In genomic region chr13:54304251-54304650, GRCm38 (mm10) we compare ENCODE assay signal across 9 mouse cellular contexts.
DNase-seq lines count a peak whose midpoint lies in the region; ATAC-seq and TF ChIP-seq lines count a peak whose summit lies in the region.
"Had no signal": no experiment of that assay in that cellular context is flagged by ENCODE, and none has a peak within 500 bp of the region (broad histone marks: within the 10 kb centered on the region; RNA-seq: fewer than 3 reads in every experiment).

No protein-coding gene starts in this region.

- peak overlapping the region; percentile 88 for H3K4me3 ChIP-seq in gastrocnemius, adult 2 months
- H3K4me3 ChIP-seq in forebrain, embryonic 15.5 days = no peak overlapping the region
- H3K4me3 ChIP-seq in midbrain, embryonic 11.5 days (ENCODE audit: low read depth, low read length) = no peak overlapping the region

- peaks cover 47% of the 10 kb centered on the region for H3K4me1 ChIP-seq in forebrain, embryonic 15.5 days
- peaks cover 18% of the 10 kb centered on the region for H3K4me1 ChIP-seq in midbrain, embryonic 11.5 days (ENCODE audit: control insufficient read depth, insufficient read depth, low read length)

- no peak overlapping the region for H3K9ac ChIP-seq in forebrain, embryonic 15.5 days (replicated peaks)
- peak overlapping the region; percentile 98; the same call in 1 of the 2 replicates for H3K9ac ChIP-seq in midbrain, embryonic 11.5 days (ENCODE audit: low read length)

- no peak for ATAC-seq in forebrain, embryonic 15.5 days (replicated peaks)
- no peak for ATAC-seq in midbrain, embryonic 11.5 days (ENCODE audit: low FRiP score)
- no peak for ATAC-seq in erythroblast, adult 5-6 weeks (replicated peaks; ENCODE audit: low FRiP score, poor library complexity, severe bottlenecking)

- intact Hi-C loops in gastrocnemius, adult 2 months (cut with DNase I) = no loop called here
- intact Hi-C loops in gastrocnemius, postnatal 36 days (cut with DNase I) = no loop called here

- no peaks in the 10 kb centered on the region for H3K9me3 ChIP-seq in forebrain, embryonic 15.5 days
- no peaks in the 10 kb centered on the region for H3K9me3 ChIP-seq in midbrain, embryonic 11.5 days (ENCODE audit: control insufficient read depth, low read length)

- WGBS in forebrain, embryonic 15.5 days = 48% methylated on average over 5 of the region's 5 CpGs
- WGBS in midbrain, embryonic 11.5 days = 73% methylated on average over 5 of the region's 5 CpGs

- H3K4me2 ChIP-seq in forebrain, embryonic 15.5 days (replicated peaks) = peak overlapping the region; percentile 90; the same call in 1 of the 2 replicates
- H3K4me2 ChIP-seq in midbrain, embryonic 11.5 days = no peak overlapping the region; the same call in 1 of the 2 replicates

- no peak for DNase-seq in gastrocnemius, adult 2 months
- DNase-seq in gastrocnemius, postnatal 36 days = no peak
- DNase-seq in 3T3-L1 (ENCODE audit: low read depth, low spot score) = peak; percentile 31
- no peak for DNase-seq in midbrain, embryonic 11.5 days (ENCODE audit: low spot score, missing footprints)
- DNase-seq in urinary bladder, postnatal 10 days (ENCODE audit: low spot score) = no peak
- no peak for DNase-seq in kidney, postnatal 36 days

- no peaks in the 10 kb centered on the region for H3K27me3 ChIP-seq in forebrain, embryonic 15.5 days
- no peaks in the 10 kb centered on the region; the same call in 1 of the 2 replicates for H3K27me3 ChIP-seq in midbrain, embryonic 11.5 days (ENCODE audit: control insufficient read depth, insufficient read depth, low read length)

- TF ChIP-seq CTCF in gastrocnemius, adult 2 months (IDR thresholded peaks at IDR 0.05) = no peak

- no peaks in the 10 kb centered on the region for H3K36me3 ChIP-seq in forebrain, embryonic 15.5 days
- no peaks in the 10 kb centered on the region for H3K36me3 ChIP-seq in midbrain, embryonic 11.5 days (ENCODE audit: control insufficient read depth, insufficient read depth, low read length)

- peak overlapping the region; percentile 89; the same call in 1 of the 2 replicates for H3K27ac ChIP-seq in gastrocnemius, adult 2 months
- peak overlapping the region; percentile 99 for H3K27ac ChIP-seq in forebrain, embryonic 15.5 days (replicated peaks)
- H3K27ac ChIP-seq in midbrain, embryonic 11.5 days (ENCODE audit: low read depth, low read length) = peak overlapping the region; percentile 99
- H3K27ac ChIP-seq: macrophage had no signal
